Mouse (Mus musculus): ENCODE data around the gene Llgl2. TPM values are rescaled to one million over a fixed set of nuclear protein-coding genes. Genes with fewer than 3 reads are reported as not detected.

Llgl2 gene
- 11.2 and 12.3 TPM in 2 replicates for polyA plus RNA-seq (2016; fragmentation: Nextera tagmentation; extraction: Ambion mirVana)

DNA sequence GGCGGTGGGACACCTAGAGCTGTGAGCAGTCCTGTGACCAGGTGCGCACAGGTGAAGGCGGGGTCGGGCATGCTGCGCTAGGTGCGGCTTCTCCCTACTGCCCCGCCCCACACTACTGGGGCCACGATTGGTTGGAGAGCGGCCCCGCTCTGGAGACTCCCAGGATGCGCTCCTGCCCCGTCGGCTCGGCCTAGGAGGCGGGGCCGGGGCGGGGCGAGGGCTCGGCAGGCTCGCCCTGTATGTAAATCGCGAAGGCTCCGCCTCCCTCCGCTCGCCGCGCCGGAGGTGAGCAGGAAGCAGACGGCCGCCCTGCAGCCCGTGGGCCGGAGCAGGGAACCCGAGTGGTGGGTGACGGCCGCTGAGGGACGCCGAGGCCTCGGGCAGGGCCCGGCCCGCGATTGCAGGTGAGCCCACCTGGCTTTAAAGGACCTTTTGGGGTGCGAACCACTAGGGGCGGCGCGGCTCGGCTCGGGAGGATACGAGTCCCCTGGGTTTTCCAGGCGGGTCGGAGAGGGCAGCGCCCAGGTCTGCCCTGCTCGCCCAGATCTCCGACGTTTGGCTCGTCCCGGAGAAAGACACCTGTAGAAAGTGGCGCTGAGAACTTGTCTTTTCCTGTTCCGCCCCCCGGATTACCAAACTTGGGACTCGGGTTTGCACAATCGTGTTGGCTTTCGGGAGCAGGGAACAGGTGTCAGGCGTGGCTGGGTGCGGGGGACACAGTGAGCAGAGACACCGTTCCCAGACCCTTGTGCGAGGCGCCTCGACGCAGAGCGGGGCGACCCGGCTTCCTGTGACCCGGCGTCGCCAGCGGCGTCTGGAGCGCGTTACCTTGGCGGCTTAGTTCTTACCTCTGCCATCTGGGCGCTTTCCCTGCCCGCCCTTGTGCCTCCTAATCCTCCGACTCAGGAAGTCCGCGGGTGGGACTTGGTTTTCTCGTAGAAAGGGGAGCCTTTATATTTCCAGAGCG, at the start of gene Llgl2:
Gene Llgl2, plus strand, starts transcription at position 276 of the 967 bp plus-strand sequence.
- Histone ChIP-seq H3K4me3 (peak within 1 kb of the TSS; percentile 80), H3K4me1 (peaks cover 32% of the 10 kb centered on the region), H3K36me3 (peaks cover 39% of the 10 kb centered on the region), H3K9me3 (replicated peaks) (no peaks in the 10 kb centered on the region), H3K27me3 (ENCODE audit: low read depth, poor library complexity, severe bottlenecking) (peaks cover 44% of the 10 kb centered on the region), H3K27ac (peak within 1 kb of the TSS; percentile 82)
- peak; percentile 90 for DNase-seq (ENCODE audit: low spot score)
- WGBS: under 1% methylated on average over 87 of the region's 87 CpGs

GRCm38 (mm10) chr11:115774653-115775052, 49.2 kb upstream of the Llgl2 start:
- Histone ChIP-seq H3K4me1 (peaks cover 48% of the 10 kb centered on the region), H3K27ac (no peak overlapping the region), H3K9me3 (replicated peaks) (no peaks in the 10 kb centered on the region), H3K27me3 (ENCODE audit: low read depth, poor library complexity, severe bottlenecking) (no peaks in the 10 kb centered on the region), H3K36me3 (peaks cover 21% of the 10 kb centered on the region), H3K4me3 (no peak overlapping the region)
- DNase-seq (ENCODE audit: low spot score): no peak
- WGBS: 66% methylated on average over 4 of the region's 4 CpGs

GRCm38 (mm10) chr11:115775821-115776665, 47.8 kb upstream of the Llgl2 start:
- H3K4me1 ChIP-seq: peaks cover 56% of the 10 kb centered on the region
- no peaks in the 10 kb centered on the region for H3K27me3 ChIP-seq (ENCODE audit: low read depth, poor library complexity, severe bottlenecking)
- H3K4me3 ChIP-seq: peak overlapping the region; percentile 14; the same call in 1 of the 2 replicates
- no peaks in the 10 kb centered on the region for H3K9me3 ChIP-seq (replicated peaks)
- H3K36me3 ChIP-seq: peaks cover 24% of the 10 kb centered on the region
- no peak for DNase-seq (ENCODE audit: low spot score)
- H3K27ac ChIP-seq: peak overlapping the region; percentile 48
- WGBS: 46% methylated on average over 18 of the region's 18 CpGs

GRCm38 (mm10) chr11:115776954-115777353, 46.9 kb upstream of the Llgl2 start:
- Histone ChIP-seq H3K4me3 (no peak overlapping the region), H3K36me3 (peaks cover 29% of the 10 kb centered on the region), H3K27ac (peak overlapping the region; percentile 28; the same call in 1 of the 2 replicates), H3K9me3 (replicated peaks) (no peaks in the 10 kb centered on the region), H3K27me3 (ENCODE audit: low read depth, poor library complexity, severe bottlenecking) (no peaks in the 10 kb centered on the region), H3K4me1 (peaks cover 56% of the 10 kb centered on the region)
- no peak for DNase-seq (ENCODE audit: low spot score)
- 70% methylated on average over 9 of the region's 9 CpGs for WGBS

DNA sequence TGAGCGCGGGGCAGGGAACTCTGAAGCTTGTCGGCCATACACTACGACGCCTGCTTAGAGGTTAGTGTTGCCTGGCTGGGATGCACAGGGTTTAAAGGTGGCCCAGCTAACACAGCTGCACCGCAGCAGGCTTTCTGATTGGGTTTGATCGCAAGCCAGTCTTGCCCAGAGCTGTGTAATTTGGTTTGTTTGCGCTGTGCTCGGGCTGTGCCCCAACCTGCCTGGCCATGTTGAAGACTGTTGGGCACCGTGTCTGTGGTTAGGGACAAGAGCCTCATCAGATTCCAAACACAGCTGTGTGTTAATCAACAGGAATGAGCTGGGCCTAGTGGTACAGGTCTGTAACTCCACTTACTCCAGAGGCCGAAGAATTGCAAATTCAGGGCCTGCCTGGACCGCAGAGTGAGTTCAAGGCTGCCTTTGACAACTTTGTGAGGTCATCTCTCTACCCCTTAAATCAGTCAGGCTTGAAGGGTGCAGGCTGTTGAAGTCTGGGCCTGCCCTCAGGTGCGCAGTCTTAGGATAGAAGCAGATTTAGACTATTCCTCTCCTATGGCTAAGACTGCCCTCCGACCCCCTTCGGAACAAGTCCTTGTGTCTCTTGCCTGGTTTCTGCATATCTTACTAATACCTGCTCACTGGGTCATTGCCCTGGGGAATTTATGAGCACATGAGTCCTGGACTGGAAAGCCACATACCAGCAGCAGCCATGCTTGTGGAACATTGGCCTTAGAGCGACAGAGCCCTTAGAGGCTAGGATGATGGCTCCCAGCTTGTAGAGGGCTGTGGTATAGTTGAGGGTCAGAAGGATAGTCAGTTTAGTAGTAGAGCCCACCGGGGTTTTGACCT, 46.1 kb upstream of the Llgl2 start:
- no peaks in the 10 kb centered on the region for H3K9me3 ChIP-seq (replicated peaks)
- peaks cover 32% of the 10 kb centered on the region for H3K36me3 ChIP-seq
- WGBS: 85% methylated on average over 17 of the region's 17 CpGs
- no peak overlapping the region for H3K4me3 ChIP-seq
- peaks cover 60% of the 10 kb centered on the region for H3K4me1 ChIP-seq
- peak overlapping the region; percentile 28; the same call in 1 of the 2 replicates for H3K27ac ChIP-seq
- no peaks in the 10 kb centered on the region for H3K27me3 ChIP-seq (ENCODE audit: low read depth, poor library complexity, severe bottlenecking)
- DNase-seq (ENCODE audit: low spot score): no peak

DNA sequence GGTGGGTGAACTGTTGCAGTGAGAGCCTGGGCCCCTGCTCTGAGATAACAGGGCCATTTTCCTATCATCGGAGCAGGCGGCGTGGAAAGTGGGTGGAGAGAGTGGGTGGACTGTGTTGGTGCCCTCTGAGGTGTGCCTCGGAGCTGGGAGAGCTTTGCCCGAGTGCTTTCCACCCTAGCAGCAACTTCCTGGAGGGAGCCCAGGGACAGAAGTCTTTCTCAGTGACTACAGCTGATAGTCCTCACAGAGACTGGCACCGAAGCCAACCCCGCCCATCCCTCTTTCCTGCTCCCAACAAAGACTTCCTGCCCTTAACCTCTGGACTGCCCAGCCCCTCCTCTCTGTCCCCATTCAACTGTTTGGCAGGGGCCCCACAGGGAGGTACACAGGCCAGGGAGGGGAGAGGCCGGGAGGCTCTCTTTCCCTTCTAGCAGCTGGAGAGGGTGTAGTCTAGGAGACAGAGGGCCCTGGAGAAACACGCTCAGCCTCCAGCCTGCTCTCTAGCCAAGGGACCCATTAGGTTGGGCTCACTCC, 44.7 kb upstream of the Llgl2 start:
- H3K4me3 ChIP-seq: no peak overlapping the region
- WGBS: 26% methylated on average over 9 of the region's 9 CpGs
- H3K4me1 ChIP-seq: peaks cover 66% of the 10 kb centered on the region
- no peaks in the 10 kb centered on the region for H3K9me3 ChIP-seq (replicated peaks)
- no peak for DNase-seq (ENCODE audit: low spot score)
- H3K27ac ChIP-seq: peak overlapping the region; percentile 63
- H3K36me3 ChIP-seq: peaks cover 32% of the 10 kb centered on the region
- no peaks in the 10 kb centered on the region for H3K27me3 ChIP-seq (ENCODE audit: low read depth, poor library complexity, severe bottlenecking)

GRCm38 (mm10) chr11:115780141-115781070, 43.4 kb upstream of the Llgl2 start:
- 24% methylated on average over 20 of the region's 20 CpGs for WGBS

GRCm38 (mm10) chr11:115786473-115786872, 37.4 kb upstream of the Llgl2 start:
- Histone ChIP-seq H3K4me3 (no peak overlapping the region), H3K9me3 (replicated peaks) (no peaks in the 10 kb centered on the region), H3K36me3 (peaks cover 68% of the 10 kb centered on the region), H3K27me3 (ENCODE audit: low read depth, poor library complexity, severe bottlenecking) (no peaks in the 10 kb centered on the region), H3K4me1 (peaks cover 10% of the 10 kb centered on the region; the same call in 1 of the 2 replicates), H3K27ac (no peak overlapping the region)
- no peak for DNase-seq (ENCODE audit: low spot score)
- 80% methylated on average over 6 of the region's 6 CpGs for WGBS

More at GRCm38 (mm10) chr11:115780141-115781070, 43.4 kb upstream of the Llgl2 start:
- Histone ChIP-seq H3K9me3 (replicated peaks) (no peaks in the 10 kb centered on the region), H3K27ac (peak overlapping the region; percentile 59), H3K27me3 (ENCODE audit: low read depth, poor library complexity, severe bottlenecking) (no peaks in the 10 kb centered on the region), H3K36me3 (peaks cover 32% of the 10 kb centered on the region), H3K4me1 (peaks cover 57% of the 10 kb centered on the region), H3K4me3 (peak overlapping the region; percentile 12; the same call in 1 of the 2 replicates)
- peak; percentile 57 for DNase-seq (ENCODE audit: low spot score)

DNA sequence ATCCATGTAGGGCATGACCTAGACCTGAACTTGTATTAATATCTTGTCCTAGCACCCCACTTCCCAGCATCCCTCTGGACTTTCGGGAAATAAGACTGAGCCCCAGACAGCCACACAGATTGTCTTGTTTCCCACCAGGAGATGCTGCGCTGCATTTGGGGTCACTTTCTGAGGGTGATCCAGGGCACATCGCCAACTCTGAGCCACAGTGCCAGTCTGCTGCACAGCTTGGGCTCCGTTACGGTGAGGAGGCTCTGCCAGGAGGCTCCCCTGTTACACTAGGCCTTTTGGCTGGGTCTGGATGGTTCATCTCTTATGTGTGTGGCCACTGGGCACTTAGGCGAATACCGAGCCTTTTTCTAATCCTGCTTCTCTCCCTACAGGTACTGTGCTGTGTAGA, 34.1 kb upstream of the Llgl2 start:
- H3K4me1 ChIP-seq: no peaks in the 10 kb centered on the region
- no peaks in the 10 kb centered on the region for H3K9me3 ChIP-seq (replicated peaks)
- DNase-seq (ENCODE audit: low spot score): no peak
- WGBS: 96% methylated on average over 7 of the region's 7 CpGs
- H3K27me3 ChIP-seq (ENCODE audit: low read depth, poor library complexity, severe bottlenecking): no peaks in the 10 kb centered on the region
- H3K36me3 ChIP-seq: peaks cover 93% of the 10 kb centered on the region
- no peak overlapping the region for H3K4me3 ChIP-seq
- no peak overlapping the region for H3K27ac ChIP-seq

GRCm38 (mm10) chr11:115791919-115792318, 31.9 kb upstream of the Llgl2 start:
- Histone ChIP-seq H3K36me3 (peaks cover 99% of the 10 kb centered on the region), H3K4me1 (no peaks in the 10 kb centered on the region; the same call in 1 of the 2 replicates), H3K4me3 (no peak overlapping the region), H3K27ac (no peak overlapping the region), H3K27me3 (ENCODE audit: low read depth, poor library complexity, severe bottlenecking) (no peaks in the 10 kb centered on the region), H3K9me3 (replicated peaks) (no peaks in the 10 kb centered on the region)
- 96% methylated on average over 16 of the region's 16 CpGs for WGBS
- no peak for DNase-seq (ENCODE audit: low spot score)

DNA sequence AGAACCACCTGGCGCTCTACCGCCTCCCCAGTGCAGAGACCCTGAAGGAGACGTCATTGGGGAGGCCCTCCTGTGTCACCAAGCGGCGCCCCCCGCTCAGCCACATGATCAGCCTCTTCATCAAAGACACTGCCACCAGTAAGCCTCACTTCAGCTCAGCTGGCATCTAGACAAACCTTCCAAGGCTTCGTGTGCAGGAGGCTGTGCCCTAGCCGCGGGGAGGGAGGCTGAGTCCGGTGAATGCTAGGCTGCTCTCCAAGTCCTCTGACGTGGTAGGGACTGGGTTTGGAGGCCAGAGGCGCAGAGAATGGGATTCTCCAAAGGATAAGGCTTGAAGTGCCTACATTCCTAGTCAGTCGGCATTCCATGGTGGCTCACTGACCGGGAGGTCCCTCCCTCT, 31.5 kb upstream of the Llgl2 start:
- peaks cover 99% of the 10 kb centered on the region for H3K36me3 ChIP-seq
- H3K27me3 ChIP-seq (ENCODE audit: low read depth, poor library complexity, severe bottlenecking): no peaks in the 10 kb centered on the region
- H3K4me1 ChIP-seq: no peaks in the 10 kb centered on the region; the same call in 1 of the 2 replicates
- WGBS: 91% methylated on average over 14 of the region's 14 CpGs
- H3K27ac ChIP-seq: no peak overlapping the region
- H3K9me3 ChIP-seq (replicated peaks): no peaks in the 10 kb centered on the region
- no peak overlapping the region for H3K4me3 ChIP-seq
- DNase-seq (ENCODE audit: low spot score): no peak
